Mouse (Mus musculus): ENCODE results near the gene Ano1. TPM values are rescaled to one million over a fixed set of nuclear protein-coding genes. Genes with fewer than 3 reads are reported as not detected.

Ano1 gene
- polyA plus RNA-seq (2015; fragmentation: Nextera tagmentation; extraction: Ambion mirVana), result 4.2 and 8.8 TPM in 2 replicates

DNA sequence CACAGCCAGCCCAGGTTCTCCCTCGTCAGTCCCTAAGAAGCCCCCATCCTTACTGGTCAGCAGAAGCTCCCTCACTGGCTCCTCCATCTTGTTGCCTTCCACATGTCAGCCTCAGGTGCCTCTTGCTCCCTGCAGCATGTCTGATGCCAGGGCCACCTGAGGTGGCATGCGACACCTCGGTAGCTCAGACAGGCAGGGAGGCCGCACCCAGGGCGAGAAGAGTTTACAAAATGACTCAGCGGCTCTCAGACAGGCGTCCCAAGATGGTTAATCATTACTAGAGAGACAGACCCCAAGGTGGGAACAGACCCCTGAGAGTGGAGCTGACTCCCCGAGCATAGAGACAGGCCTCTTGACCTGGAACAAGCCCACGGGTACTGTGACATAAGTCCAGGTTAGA lies at the start of gene Ano1:
Ano1 (minus strand) TSS at position 142 of the 400 bp plus-strand sequence.
- no peak for ATAC-seq (ENCODE audit: low FRiP score)
- Histone ChIP-seq H3K4me1 (peaks cover 5% of the 10 kb centered on the region; the same call in 1 of the 2 replicates), H3K36me3 (no peaks in the 10 kb centered on the region), H3K27me3 (replicated peaks) (no peaks in the 10 kb centered on the region), H3K9me3 (replicated peaks) (no peaks in the 10 kb centered on the region), H3K4me2 (no peak within 1 kb of the TSS), H3K4me3 (replicated peaks) (no peak within 1 kb of the TSS), H3K27ac (replicated peaks) (no peak within 1 kb of the TSS), H3K9ac (replicated peaks) (no peak within 1 kb of the TSS)
- 71% methylated on average over 9 of the region's 9 CpGs for WGBS

DNA sequence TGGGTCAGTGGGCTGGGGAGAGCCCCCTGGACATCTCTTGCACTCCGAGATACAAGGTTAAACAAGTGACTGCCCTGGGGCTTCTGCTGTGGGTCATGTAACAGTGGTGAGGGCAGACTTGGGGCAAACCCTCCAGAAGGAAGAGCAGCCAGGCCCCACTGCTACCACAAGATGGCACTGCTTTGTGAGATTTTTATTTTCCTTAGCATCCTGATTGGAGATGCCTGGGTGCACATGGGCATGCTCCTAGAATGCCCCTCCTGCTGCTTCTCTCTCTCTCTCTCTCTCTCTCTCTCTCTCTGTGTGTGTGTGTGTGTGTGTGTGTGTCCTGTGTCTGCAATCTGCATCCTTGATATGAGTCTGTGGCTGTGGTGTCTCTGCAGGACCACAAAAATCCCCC lies 46.7 kb upstream of the Ano1 start:
- H3K9me3 ChIP-seq (replicated peaks), result no peaks in the 10 kb centered on the region
- no peak overlapping the region for H3K4me3 ChIP-seq (replicated peaks)
- no peaks in the 10 kb centered on the region for H3K36me3 ChIP-seq
- WGBS, result 56% methylated on average over 1 of the region's 1 CpGs
- H3K9ac ChIP-seq (replicated peaks), result no peak overlapping the region
- H3K4me1 ChIP-seq, result 0 out of 2 replicates have a peak, but pooled peaks cover 5% of the 10 kb centered on the region
- peak; percentile 65; the same call in 1 of the 2 replicates for ATAC-seq (ENCODE audit: low FRiP score)
- H3K27ac ChIP-seq (replicated peaks), result no peak overlapping the region
- peaks cover 3% of the 10 kb centered on the region; the same call in 1 of the 2 replicates for H3K27me3 ChIP-seq (replicated peaks)
- H3K4me2 ChIP-seq, result no peak overlapping the region

- peaks cover 3% of the 10 kb centered on the region; the same call in 1 of the 2 replicates for H3K27me3 ChIP-seq (replicated peaks)
- no peak overlapping the region for H3K4me3 ChIP-seq (replicated peaks)
- no peak overlapping the region for H3K27ac ChIP-seq (replicated peaks)
- WGBS, result 49% methylated on average over 17 of the region's 17 CpGs
- no peak overlapping the region for H3K4me2 ChIP-seq
- 0 out of 2 replicates have a peak, but pooled peaks cover 5% of the 10 kb centered on the region for H3K4me1 ChIP-seq
- no peak for ATAC-seq (ENCODE audit: low FRiP score)
- H3K36me3 ChIP-seq, result no peaks in the 10 kb centered on the region
- H3K9me3 ChIP-seq (replicated peaks), result no peaks in the 10 kb centered on the region
- H3K9ac ChIP-seq (replicated peaks), result no peak overlapping the region
Observed at GRCm38 (mm10) chr7:144796986-144797735, 45.4 kb upstream of the Ano1 start.

- H3K9me3 ChIP-seq (replicated peaks), result no peaks in the 10 kb centered on the region
- H3K4me1 ChIP-seq, result 0 out of 2 replicates have a peak, but pooled peaks cover 5% of the 10 kb centered on the region
- no peak overlapping the region for H3K27ac ChIP-seq (replicated peaks)
- no peak overlapping the region for H3K9ac ChIP-seq (replicated peaks)
- no peaks in the 10 kb centered on the region for H3K36me3 ChIP-seq
- H3K27me3 ChIP-seq (replicated peaks), result peaks cover 3% of the 10 kb centered on the region; the same call in 1 of the 2 replicates
- no peak overlapping the region for H3K4me3 ChIP-seq (replicated peaks)
- no peak for ATAC-seq (ENCODE audit: low FRiP score)
- 79% methylated on average over 9 of the region's 9 CpGs for WGBS
- no peak overlapping the region for H3K4me2 ChIP-seq
Observed at GRCm38 (mm10) chr7:144795976-144796474, 44.3 kb upstream of the Ano1 start.

- H3K27ac ChIP-seq (replicated peaks), result no peak overlapping the region
- no peak overlapping the region for H3K4me2 ChIP-seq
- peaks cover 3% of the 10 kb centered on the region; the same call in 1 of the 2 replicates for H3K27me3 ChIP-seq (replicated peaks)
- ATAC-seq (ENCODE audit: low FRiP score), result no peak
- H3K9me3 ChIP-seq (replicated peaks), result no peaks in the 10 kb centered on the region
- no peak overlapping the region for H3K4me3 ChIP-seq (replicated peaks)
- no peaks in the 10 kb centered on the region for H3K36me3 ChIP-seq
- H3K9ac ChIP-seq (replicated peaks), result no peak overlapping the region
- 83% methylated on average over 10 of the region's 10 CpGs for WGBS
- 0 out of 2 replicates have a peak, but pooled peaks cover 5% of the 10 kb centered on the region for H3K4me1 ChIP-seq
Observed at GRCm38 (mm10) chr7:144793296-144793695, 41.5 kb upstream of the Ano1 start.

DNA sequence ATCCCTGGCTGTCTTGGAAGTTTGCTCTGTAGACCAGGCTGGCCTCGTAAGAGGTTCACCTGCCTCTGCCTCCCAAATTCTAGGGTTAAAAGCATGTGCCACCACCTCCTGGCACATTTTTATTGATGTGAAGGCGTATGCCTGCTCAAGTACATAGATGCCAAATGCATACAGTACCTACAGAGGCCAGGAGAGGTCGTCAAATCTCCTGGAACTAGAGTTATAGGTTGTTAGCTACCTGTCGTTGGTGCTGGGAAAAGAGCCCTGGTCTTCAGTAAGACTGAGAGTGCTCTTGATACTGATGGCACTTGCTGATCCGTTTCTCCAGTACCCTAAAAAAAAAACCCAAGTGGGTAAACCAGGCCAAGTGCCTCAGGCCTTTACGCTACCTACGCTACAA lies 39.7 kb upstream of the Ano1 start:
- no peak for ATAC-seq (ENCODE audit: low FRiP score)
- 92% methylated on average over 7 of the region's 7 CpGs for WGBS

DNA sequence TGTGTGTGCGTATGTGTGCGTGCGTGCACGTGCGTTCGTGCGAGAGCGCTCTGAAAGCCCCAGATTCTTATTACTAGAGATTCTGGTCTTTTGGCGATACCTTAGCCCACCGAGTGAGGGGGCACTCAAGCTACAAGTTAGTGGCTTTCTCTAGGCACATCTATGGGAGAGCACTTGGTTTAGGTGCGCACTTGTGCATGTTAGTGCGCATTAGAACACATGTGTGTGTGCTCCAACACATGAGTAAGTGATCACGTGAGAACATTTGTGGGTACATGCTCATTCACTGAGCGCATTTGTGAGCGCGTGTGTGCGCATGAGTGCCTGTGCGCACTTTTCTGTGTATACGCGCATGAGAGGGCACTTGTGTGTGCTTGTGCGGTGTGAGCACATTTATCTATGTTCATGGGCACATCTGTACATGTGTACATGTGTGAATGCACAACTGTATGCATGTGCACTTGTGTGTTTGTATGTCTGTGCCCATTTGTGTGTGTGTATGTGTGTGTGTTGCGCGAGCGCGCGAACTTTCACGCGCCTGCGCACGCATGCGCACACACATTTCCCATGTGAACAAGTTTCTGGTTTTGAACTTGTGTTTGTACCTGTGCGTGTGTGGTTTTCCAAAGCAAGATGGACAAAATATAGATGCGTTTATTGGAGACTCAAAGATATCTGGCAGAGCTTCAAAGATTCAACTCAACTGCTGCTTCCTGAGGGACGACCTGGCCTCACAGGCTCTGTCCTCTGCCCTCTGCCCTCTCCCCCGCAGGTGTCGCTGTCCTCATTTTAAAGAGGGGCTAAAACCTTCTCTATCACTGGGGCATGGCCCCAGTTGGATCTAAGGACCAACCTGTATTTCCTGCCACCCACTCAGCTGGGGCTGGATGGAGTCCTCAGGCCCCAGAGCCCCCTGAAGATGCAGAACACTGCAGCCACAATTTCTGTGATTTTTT lies 38.1 kb upstream of the Ano1 start:
- Histone ChIP-seq H3K4me3 (replicated peaks) (peak overlapping the region; percentile 30), H3K9me3 (replicated peaks) (no peaks in the 10 kb centered on the region), H3K36me3 (no peaks in the 10 kb centered on the region), H3K9ac (replicated peaks) (no peak overlapping the region), H3K4me1 (no peaks in the 10 kb centered on the region), H3K27me3 (replicated peaks) (peaks cover 3% of the 10 kb centered on the region; the same call in 1 of the 2 replicates), H3K4me2 (peak overlapping the region; percentile 54), H3K27ac (replicated peaks) (no peak overlapping the region)
- peak; percentile 35; the same call in 1 of the 2 replicates for ATAC-seq (ENCODE audit: low FRiP score)
- WGBS, result 48% methylated on average over 36 of the region's 36 CpGs

More for the DNA sequence above, 39.7 kb upstream of the Ano1 start:
- Histone ChIP-seq H3K4me3 (replicated peaks) (no peak overlapping the region), H3K9me3 (replicated peaks) (no peaks in the 10 kb centered on the region), H3K27ac (replicated peaks) (no peak overlapping the region), H3K4me1 (no peaks in the 10 kb centered on the region), H3K9ac (replicated peaks) (no peak overlapping the region), H3K36me3 (no peaks in the 10 kb centered on the region), H3K4me2 (no peak overlapping the region), H3K27me3 (replicated peaks) (peaks cover 3% of the 10 kb centered on the region; the same call in 1 of the 2 replicates)

DNA sequence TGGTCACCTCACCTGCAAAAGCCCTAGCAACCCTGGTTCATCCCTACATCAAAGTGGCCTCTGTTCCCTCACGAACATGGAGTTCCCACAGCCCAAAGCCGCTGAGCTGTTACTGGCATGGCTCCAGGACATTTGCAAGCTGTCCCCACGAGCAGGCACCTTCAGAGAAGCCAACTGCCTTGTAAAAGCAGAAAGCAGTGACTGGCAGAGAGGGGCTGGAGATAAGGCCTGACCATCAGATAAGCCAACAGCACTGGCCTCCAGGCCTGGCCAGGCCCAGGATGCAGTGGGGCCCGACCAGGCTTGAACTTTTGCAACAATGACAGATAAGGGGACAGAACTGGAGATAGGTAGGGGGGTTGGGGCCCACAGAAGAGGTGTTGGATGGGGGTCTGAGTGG lies 36.9 kb upstream of the Ano1 start:
- Histone ChIP-seq H3K9ac (replicated peaks) (no peak overlapping the region), H3K36me3 (no peaks in the 10 kb centered on the region), H3K4me1 (no peaks in the 10 kb centered on the region), H3K27me3 (replicated peaks) (peaks cover 2% of the 10 kb centered on the region; the same call in 1 of the 2 replicates), H3K27ac (replicated peaks) (no peak overlapping the region), H3K4me2 (no peak overlapping the region), H3K4me3 (replicated peaks) (no peak overlapping the region), H3K9me3 (replicated peaks) (no peaks in the 10 kb centered on the region)
- WGBS, result 50% methylated on average over 4 of the region's 4 CpGs
- no peak for ATAC-seq (ENCODE audit: low FRiP score)

GRCm38 (mm10) chr7:144787501-144787900 lies 35.7 kb upstream of the Ano1 start:
- no peak overlapping the region for H3K4me2 ChIP-seq
- H3K4me3 ChIP-seq (replicated peaks), result no peak overlapping the region
- H3K9me3 ChIP-seq (replicated peaks), result no peaks in the 10 kb centered on the region
- H3K27ac ChIP-seq (replicated peaks), result no peak overlapping the region
- no peak for ATAC-seq (ENCODE audit: low FRiP score)
- H3K9ac ChIP-seq (replicated peaks), result no peak overlapping the region
- H3K27me3 ChIP-seq (replicated peaks), result 0 out of 2 replicates have a peak, but pooled peaks cover 1% of the 10 kb centered on the region
- no peaks in the 10 kb centered on the region for H3K36me3 ChIP-seq
- H3K4me1 ChIP-seq, result no peaks in the 10 kb centered on the region
- WGBS, result 89% methylated on average over 5 of the region's 5 CpGs

DNA sequence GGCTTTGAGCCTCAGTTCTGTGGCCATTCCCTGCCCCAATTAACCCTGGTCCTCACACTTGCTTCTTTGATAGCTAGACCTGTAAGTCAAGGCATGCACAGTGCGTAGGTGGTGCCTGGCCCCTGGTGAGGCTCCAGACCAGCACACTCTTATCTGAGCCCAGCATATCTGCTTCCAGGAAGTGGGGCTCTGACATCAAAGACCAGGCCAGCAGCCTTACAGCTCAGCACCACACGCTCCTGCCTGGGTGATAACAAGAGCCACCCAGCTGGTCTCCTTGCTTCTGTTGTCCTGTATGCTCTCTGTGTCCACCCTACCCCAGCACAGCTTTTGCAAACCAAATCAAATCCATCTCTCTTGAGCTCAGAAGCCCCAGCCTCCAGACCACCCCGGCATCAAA lies 34.8 kb upstream of the Ano1 start:
- no peak for ATAC-seq (ENCODE audit: low FRiP score)
- 74% methylated on average over 3 of the region's 3 CpGs for WGBS

GRCm38 (mm10) chr7:144784176-144784575 lies 32.4 kb upstream of the Ano1 start:
- no peak for ATAC-seq (ENCODE audit: low FRiP score)
- Histone ChIP-seq H3K36me3 (no peaks in the 10 kb centered on the region), H3K27me3 (replicated peaks) (0 out of 2 replicates have a peak, but pooled peaks cover 3% of the 10 kb centered on the region), H3K27ac (replicated peaks) (no peak overlapping the region), H3K9ac (replicated peaks) (no peak overlapping the region), H3K4me3 (replicated peaks) (no peak overlapping the region), H3K4me1 (no peaks in the 10 kb centered on the region), H3K4me2 (no peak overlapping the region), H3K9me3 (replicated peaks) (no peaks in the 10 kb centered on the region)
- WGBS, result 79% methylated on average over 4 of the region's 4 CpGs

More for the DNA sequence above, 34.8 kb upstream of the Ano1 start:
- Histone ChIP-seq H3K36me3 (no peaks in the 10 kb centered on the region), H3K27me3 (replicated peaks) (0 out of 2 replicates have a peak, but pooled peaks cover 3% of the 10 kb centered on the region), H3K4me1 (no peaks in the 10 kb centered on the region), H3K27ac (replicated peaks) (no peak overlapping the region), H3K4me3 (replicated peaks) (no peak overlapping the region), H3K9ac (replicated peaks) (no peak overlapping the region), H3K9me3 (replicated peaks) (no peaks in the 10 kb centered on the region), H3K4me2 (no peak overlapping the region)
